Mouse (Mus musculus) limb, embryonic 13.5 days (tissue): ENCODE results near the gene Ece1. TPM values are rescaled to one million over a fixed set of nuclear protein-coding genes. Genes with fewer than 3 reads are reported as not detected.
A peak's percentile ranks its signal among the peaks of the same experiment; 100 is the strongest.

Source experiments
- ATAC-seq: fragments of 200-750 bp; cut with Nextera tagmentation; 2 replicates; pipeline ENCODE4 v1.8.0; 2017; ENCODE audit warnings: low read depth, moderate number of reproducible peaks, moderate TSS enrichment; ENCODE audit not compliant: low FRiP score
- H3K27ac ChIP-seq: fragments of 300-500 bp; sonication (generic); 2 replicates; pipeline ENCODE4 v1.5.1; 2015; ENCODE audit warnings: inconsistent platforms, mild to moderate bottlenecking, moderate library complexity
- H3K27me3 ChIP-seq: fragments of 300-500 bp; sonication (generic); 2 replicates; pipeline ENCODE4 v1.6.1; 2015; ENCODE audit warnings: mild to moderate bottlenecking, inconsistent platforms
- H3K36me3 ChIP-seq: fragments of 300-500 bp; sonication (generic); 2 replicates; pipeline ENCODE4 v1.6.1; 2015; ENCODE audit warnings: inconsistent platforms, mild to moderate bottlenecking, moderate library complexity
- H3K4me1 ChIP-seq: fragments of 300-500 bp; sonication (generic); 2 replicates; pipeline ENCODE4 v1.6.1; 2015; ENCODE audit warnings: inconsistent platforms
- H3K4me2 ChIP-seq: fragments of 300-500 bp; sonication (generic); replicated peaks from 2 replicates; pipeline ENCODE4 v1.6.1; 2015; ENCODE audit warnings: inconsistent platforms, mild to moderate bottlenecking, moderate library complexity
- H3K4me3 ChIP-seq: fragments of 300-500 bp; sonication (generic); 2 replicates; pipeline ENCODE4 v1.5.1; 2015; ENCODE audit warnings: moderate library complexity, mild to moderate bottlenecking, inconsistent platforms
- H3K9ac ChIP-seq: fragments of 300-500 bp; sonication (generic); 2 replicates; pipeline ENCODE4 v1.6.1; 2015; ENCODE audit warnings: mild to moderate bottlenecking, inconsistent platforms
- H3K9me3 ChIP-seq: fragments of 300-500 bp; sonication (generic); 2 replicates; pipeline ENCODE4 v1.6.1; 2016; ENCODE audit warnings: inconsistent platforms
- WGBS: fragments of 180-500 bp; shearing (Covaris S2); methylation state at CpG from one replicate; pipeline ENCODE4 v1.1.7; 2015; 5-methylcytosine and 5-hydroxymethylcytosine counted together
- polyA plus RNA-seq: library from polyadenylated mRNA; unstranded; fragments of >200 nt; fragmentation: Nextera tagmentation; extraction: Ambion mirVana; gene quantifications from 2 replicates; pipeline ENCODE4 v1.2.1, GENCODE M21; 2015

The Ece1 gene
- polyA plus RNA-seq, 1 experiment from 2014 or later, result 29.2 TPM

DNA sequence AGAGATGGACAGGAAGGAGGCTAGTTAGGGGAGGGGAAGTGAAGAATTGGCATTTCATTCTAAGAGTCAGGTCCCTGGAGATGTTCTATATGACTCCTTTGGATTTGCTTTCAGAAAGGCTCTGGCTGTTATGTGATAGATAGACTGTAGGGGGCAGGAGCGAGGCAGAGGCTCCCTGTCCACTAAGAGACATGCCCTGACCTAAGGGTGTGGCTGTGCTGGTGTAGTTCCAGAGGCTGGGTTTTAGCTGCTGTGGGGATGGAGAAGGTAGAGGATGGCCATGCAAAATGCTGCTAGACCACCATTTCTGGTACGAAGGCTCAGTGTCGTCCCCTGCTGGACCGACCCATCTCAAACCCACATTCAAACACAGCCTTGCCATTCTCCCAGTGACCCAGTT lies 8.9 kb downstream of the Ece1 start:
- 91% methylated on average over 4 of the region's 4 CpGs for WGBS
- Histone ChIP-seq H3K27me3 (no peaks in the 10 kb centered on the region), H3K4me2 (no peak overlapping the region), H3K4me1 (peaks cover 66% of the 10 kb centered on the region), H3K36me3 (no peaks in the 10 kb centered on the region), H3K9me3 (no peaks in the 10 kb centered on the region), H3K4me3 (no peak overlapping the region), H3K27ac (no peak overlapping the region), H3K9ac (no peak overlapping the region)
- no peak for ATAC-seq

DNA sequence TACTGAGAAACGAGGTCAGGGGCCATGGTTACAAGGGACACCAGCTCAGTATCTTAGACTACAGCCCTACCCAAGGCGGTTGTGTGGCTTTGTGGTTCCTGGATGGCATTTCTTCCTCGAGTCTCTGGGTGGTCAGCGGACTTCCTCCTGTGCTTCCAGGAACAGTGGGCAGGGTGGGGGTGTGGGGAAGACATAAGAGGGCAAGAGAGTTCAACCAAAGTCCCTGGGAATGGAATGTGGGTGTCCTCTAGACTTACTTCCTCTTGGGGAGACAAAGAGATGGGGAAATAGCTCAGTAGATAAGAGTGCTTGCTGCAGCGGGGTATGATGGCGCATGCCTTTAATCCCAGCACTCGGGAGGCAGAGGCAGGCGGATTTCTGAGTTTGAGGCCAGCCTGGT lies 9.4 kb downstream of the Ece1 start:
- Histone ChIP-seq H3K4me2 (no peak overlapping the region), H3K9me3 (no peaks in the 10 kb centered on the region), H3K9ac (no peak overlapping the region), H3K4me3 (no peak overlapping the region), H3K4me1 (peaks cover 66% of the 10 kb centered on the region), H3K27ac (no peak overlapping the region), H3K36me3 (no peaks in the 10 kb centered on the region), H3K27me3 (no peaks in the 10 kb centered on the region)
- WGBS, result 91% methylated on average over 8 of the region's 8 CpGs
- ATAC-seq, result no peak

DNA sequence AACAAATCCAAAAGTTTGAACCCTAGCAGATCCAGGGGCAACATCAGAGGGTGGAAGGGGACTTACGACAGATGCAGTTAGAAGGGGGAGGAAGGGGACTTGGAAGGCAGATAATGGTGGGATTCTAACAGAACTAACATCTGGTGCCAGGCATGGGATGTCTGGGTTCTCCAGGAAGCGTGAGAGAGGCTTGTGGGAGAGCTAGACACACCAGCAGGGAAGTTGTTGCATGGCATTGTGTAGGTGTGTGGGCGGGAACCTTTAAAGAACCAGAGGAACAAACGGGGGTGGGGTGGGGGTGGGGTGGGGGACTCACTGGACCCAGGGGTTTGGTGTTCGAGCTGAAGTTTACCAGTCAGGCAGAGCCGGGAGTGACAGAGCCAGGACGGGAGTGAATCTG lies 12.3 kb downstream of the Ece1 start:
- Histone ChIP-seq H3K4me1 (peaks cover 62% of the 10 kb centered on the region), H3K9me3 (no peaks in the 10 kb centered on the region), H3K9ac (no peak overlapping the region), H3K27me3 (no peaks in the 10 kb centered on the region), H3K4me2 (no peak overlapping the region), H3K4me3 (no peak overlapping the region), H3K36me3 (no peaks in the 10 kb centered on the region), H3K27ac (no peak overlapping the region)
- ATAC-seq, result no peak
- WGBS, result 11% methylated on average over 7 of the region's 7 CpGs

DNA sequence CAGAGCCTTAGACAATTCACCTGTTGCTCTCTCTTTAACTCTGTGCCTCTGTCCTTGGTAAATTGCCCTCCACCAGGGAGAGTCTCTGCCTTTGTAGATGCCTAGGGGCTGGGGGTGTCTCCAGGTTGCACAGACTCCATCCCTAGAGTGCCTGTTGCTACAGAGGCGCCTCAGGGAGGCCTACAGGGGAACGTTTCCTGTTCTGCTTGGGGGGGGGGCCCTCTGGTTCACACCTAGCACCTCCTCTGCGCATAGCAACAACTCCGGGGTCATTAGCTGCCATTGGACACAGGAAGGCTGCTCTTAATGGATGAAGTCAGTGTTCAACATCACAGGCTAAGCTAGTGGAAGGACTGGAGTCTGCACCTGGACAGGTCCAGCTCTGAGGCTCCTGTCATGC lies 12.8 kb downstream of the Ece1 start:
- H3K9ac ChIP-seq, result no peak overlapping the region
- no peak overlapping the region for H3K4me3 ChIP-seq
- 13% methylated on average over 4 of the region's 4 CpGs for WGBS
- peaks cover 59% of the 10 kb centered on the region for H3K4me1 ChIP-seq
- no peak overlapping the region; the same call in 1 of the 2 replicates for H3K27ac ChIP-seq
- no peaks in the 10 kb centered on the region for H3K36me3 ChIP-seq
- no peak for ATAC-seq
- no peaks in the 10 kb centered on the region for H3K27me3 ChIP-seq
- no peak overlapping the region for H3K4me2 ChIP-seq
- H3K9me3 ChIP-seq, result no peaks in the 10 kb centered on the region

DNA sequence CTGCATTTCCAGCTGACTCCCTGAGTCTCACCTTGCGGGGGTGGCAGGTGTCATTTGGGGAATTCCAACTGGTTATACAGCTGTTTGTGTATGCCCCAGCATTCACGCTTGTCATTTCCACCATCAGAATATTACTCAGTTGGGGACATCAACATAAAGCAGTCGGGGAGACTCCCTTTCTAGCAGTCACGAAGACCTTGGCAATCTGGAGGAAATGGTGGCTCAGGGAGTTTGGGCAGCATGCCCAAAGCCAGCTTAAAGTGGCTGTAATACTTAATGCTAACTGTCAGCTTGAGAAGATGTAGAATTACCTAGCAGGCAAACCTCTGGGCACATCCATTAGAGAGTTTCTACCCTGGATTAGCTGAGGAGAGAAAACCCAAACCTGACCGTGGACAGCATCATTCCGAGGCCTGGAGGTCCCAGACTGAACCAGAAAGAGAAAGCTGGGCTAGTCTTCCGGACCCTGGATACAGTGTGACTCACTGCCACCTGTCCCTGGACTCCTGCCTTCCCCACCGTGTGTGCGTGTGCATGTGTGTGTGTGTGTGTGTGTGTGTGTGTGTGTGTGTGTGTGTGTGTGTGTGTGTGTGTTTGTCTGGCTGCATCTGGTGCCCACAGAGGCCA lies 13.5 kb downstream of the Ece1 start:
- Histone ChIP-seq H3K9me3 (no peaks in the 10 kb centered on the region), H3K4me1 (peaks cover 60% of the 10 kb centered on the region), H3K4me2 (no peak overlapping the region), H3K9ac (no peak overlapping the region), H3K27me3 (no peaks in the 10 kb centered on the region), H3K36me3 (no peaks in the 10 kb centered on the region), H3K27ac (no peak overlapping the region), H3K4me3 (no peak overlapping the region)
- no peak for ATAC-seq
- WGBS, result 65% methylated on average over 9 of the region's 9 CpGs

DNA sequence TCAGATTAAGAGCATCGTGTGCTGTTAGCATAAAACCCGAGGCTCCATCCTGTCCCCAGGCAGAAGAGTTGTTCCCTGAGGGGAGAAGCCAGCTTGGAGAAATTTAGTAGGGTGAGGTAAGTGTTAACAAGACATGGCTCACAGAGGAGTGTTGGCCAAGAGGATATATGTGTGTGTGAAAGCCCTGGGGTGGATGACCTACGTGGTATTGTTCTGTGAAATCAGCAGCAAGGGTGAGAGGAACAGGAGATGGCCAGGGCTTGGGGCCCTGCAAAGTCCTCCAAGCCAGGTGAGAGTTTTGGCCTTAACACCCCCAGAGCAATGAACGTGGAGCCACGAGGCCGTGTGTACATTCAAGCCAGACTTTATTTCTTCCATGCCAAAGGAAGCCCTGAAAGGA lies 14.8 kb downstream of the Ece1 start:
- Histone ChIP-seq H3K4me3 (no peak overlapping the region), H3K4me2 (0 out of 2 replicates have a peak overlapping the region, but pooled peaks have one; percentile 7), H3K27ac (peak overlapping the region; percentile 63), H3K9me3 (no peaks in the 10 kb centered on the region), H3K4me1 (peaks cover 63% of the 10 kb centered on the region), H3K27me3 (no peaks in the 10 kb centered on the region), H3K36me3 (peaks cover under 1% of the 10 kb centered on the region; the same call in 1 of the 2 replicates), H3K9ac (peak overlapping the region; percentile 31; the same call in 1 of the 2 replicates)
- 23% methylated on average over 6 of the region's 6 CpGs for WGBS
- ATAC-seq, result no peak

DNA sequence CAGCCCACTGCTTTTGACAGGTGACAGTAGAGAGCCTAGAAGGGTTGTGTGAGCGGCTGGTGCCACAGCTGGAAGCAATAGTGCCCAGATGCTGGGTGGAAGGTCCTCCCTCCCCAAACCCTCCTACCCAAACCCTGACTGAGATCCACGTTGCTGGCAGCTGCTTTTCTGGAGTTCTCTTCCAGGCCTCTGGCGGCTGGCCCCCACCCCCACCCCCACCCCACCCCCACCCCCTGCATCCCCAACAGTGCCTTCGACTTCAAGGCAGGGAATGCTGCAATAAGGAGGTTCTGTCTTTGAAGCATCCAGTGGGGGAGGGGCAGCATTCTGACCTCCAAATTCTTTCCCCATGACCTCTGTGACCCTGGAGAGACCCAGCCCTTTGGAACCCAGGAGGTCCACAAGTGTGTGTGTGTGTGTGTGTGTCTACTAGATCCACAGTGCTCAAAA lies 15.4 kb downstream of the Ece1 start:
- H3K4me1 ChIP-seq, result peaks cover 65% of the 10 kb centered on the region
- no peak overlapping the region for H3K4me3 ChIP-seq
- peak overlapping the region; percentile 31; the same call in 1 of the 2 replicates for H3K9ac ChIP-seq
- H3K4me2 ChIP-seq, result 0 out of 2 replicates have a peak overlapping the region, but pooled peaks have one; percentile 7
- peak; percentile 30; the same call in 1 of the 2 replicates for ATAC-seq
- peaks cover 3% of the 10 kb centered on the region; the same call in 1 of the 2 replicates for H3K36me3 ChIP-seq
- H3K27ac ChIP-seq, result peak overlapping the region; percentile 12
- no peaks in the 10 kb centered on the region for H3K9me3 ChIP-seq
- 6% methylated on average over 4 of the region's 4 CpGs for WGBS
- H3K27me3 ChIP-seq, result no peaks in the 10 kb centered on the region

DNA sequence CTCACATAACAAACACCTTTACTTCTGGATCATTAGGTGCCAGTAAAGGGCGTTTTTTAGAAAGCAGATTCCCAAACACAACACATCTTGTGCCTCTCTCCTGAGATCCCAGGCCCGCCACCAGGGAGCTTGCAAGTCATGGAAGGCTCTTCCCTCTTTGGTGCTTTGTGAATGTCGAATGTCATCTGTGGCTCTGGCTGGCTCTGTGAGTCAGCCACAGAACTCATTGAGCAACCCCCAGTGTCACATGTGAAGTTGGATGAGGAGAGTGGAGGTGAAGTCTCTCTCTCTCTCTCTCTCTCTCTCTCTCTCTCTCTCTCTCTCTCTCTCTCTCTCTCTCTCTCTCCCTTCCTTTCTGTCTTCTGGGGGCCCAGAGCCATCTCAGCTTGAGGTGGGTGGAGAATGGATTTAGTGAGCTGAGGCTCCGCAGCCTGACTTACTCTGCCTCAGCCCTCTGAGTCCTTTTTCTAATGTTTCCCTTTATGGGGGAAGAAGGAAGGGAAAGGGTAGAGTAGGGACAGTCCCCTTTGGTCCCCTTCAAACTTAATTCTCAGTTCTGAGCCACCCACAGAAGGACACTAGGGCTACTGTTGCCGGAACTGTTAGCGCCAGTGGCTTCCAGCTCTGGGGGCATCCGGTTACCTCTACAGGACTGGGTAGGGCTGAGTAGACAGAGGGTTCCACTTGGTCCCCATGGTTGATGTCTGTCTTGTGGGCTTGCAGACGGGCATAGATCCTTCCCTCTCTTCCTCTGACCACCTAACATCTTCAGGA lies 17.5 kb downstream of the Ece1 start:
- no peak for ATAC-seq
- H3K9ac ChIP-seq, result no peak overlapping the region
- H3K27me3 ChIP-seq, result no peaks in the 10 kb centered on the region
- no peak overlapping the region for H3K4me2 ChIP-seq
- WGBS, result 78% methylated on average over 8 of the region's 8 CpGs
- peaks cover 3% of the 10 kb centered on the region; the same call in 1 of the 2 replicates for H3K36me3 ChIP-seq
- no peaks in the 10 kb centered on the region for H3K9me3 ChIP-seq
- peaks cover 64% of the 10 kb centered on the region for H3K4me1 ChIP-seq
- H3K4me3 ChIP-seq, result no peak overlapping the region
- peak overlapping the region; percentile 45; the same call in 1 of the 2 replicates for H3K27ac ChIP-seq

DNA sequence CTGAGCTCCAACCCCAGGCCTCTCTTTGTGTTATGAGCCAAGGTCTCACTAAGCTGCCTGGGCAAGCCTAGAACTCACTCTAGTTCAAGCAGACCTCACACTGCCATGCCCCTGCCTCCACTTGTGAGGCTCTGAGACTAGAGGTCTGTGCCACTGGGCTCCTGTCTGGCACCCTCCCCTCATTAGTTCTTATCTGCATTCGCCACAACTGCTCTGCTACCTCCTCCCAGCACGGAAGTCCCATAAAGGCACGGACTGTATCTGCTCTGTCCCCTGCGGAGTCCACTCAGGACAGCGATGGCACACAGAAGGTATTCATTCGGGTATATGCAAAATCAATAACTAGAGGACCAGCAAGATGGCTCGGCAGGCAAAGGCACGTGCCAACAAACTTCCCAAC lies 19.4 kb downstream of the Ece1 start:
- Histone ChIP-seq H3K9me3 (no peaks in the 10 kb centered on the region), H3K4me3 (no peak overlapping the region), H3K4me2 (no peak overlapping the region), H3K36me3 (peaks cover 3% of the 10 kb centered on the region; the same call in 1 of the 2 replicates), H3K4me1 (peaks cover 46% of the 10 kb centered on the region), H3K27ac (no peak overlapping the region), H3K9ac (no peak overlapping the region), H3K27me3 (no peaks in the 10 kb centered on the region)
- ATAC-seq, result no peak
- 84% methylated on average over 8 of the region's 8 CpGs for WGBS

DNA sequence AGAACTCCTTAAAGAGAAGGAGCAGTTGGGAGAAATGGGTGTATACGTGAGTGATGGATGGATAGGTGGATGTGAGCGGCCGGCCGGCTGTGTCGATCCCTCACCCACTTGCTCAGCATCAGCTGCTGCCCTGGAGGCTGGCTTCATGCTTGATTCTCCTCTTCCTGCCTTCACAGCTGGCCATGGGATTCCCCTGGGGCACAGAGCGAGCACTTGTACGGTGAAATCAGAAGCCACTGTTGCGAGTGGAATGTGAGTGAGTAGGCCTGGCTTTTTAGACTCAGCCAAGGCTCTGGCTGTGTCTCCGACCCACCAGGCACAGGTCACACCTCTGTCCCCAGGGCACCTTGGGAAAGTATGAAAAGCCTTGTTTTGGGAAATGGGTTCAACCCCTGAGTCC lies 20.6 kb downstream of the Ece1 start:
- H3K9ac ChIP-seq, result peak overlapping the region; percentile 48; the same call in 1 of the 2 replicates
- 0 out of 2 replicates have a peak overlapping the region, but pooled peaks have one; percentile 1 for H3K4me2 ChIP-seq
- no peaks in the 10 kb centered on the region for H3K27me3 ChIP-seq
- peak overlapping the region; percentile 82 for H3K27ac ChIP-seq
- no peak overlapping the region for H3K4me3 ChIP-seq
- peaks cover 34% of the 10 kb centered on the region for H3K4me1 ChIP-seq
- H3K36me3 ChIP-seq, result peaks cover 3% of the 10 kb centered on the region; the same call in 1 of the 2 replicates
- H3K9me3 ChIP-seq, result no peaks in the 10 kb centered on the region
- WGBS, result 42% methylated on average over 9 of the region's 9 CpGs
- ATAC-seq, result peak; percentile 12; the same call in 1 of the 2 replicates

DNA sequence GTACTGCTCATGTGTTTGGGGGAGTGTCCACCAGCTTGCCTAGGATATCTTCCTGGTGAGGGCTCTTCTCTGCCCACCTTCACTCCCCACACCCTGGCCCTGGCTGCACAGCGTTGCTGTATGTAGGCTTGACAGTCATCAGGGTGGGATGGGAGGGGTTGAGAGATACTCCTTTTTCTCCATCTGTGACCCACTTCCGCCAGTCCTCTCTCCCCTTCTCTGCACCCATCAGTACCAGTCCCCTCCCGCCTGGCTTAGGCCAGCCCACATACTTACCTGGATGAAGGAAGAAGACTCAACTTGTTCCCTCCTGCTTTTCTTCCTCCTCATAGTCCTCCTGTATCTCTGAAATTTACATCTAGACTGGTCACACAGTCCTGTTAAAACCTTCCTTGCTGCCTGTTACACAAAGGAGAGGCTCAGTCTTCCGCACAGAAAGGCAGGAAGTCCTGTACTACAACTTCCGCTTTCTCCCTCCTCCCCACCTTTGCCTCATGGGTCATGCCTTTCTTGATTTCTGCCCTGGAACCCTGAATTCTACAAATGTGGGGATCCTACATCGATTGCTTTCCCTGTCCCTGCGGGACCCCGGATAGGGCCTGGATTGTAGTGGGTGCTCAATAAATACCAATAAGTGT lies 21.6 kb downstream of the Ece1 start:
- WGBS, result 84% methylated on average over 8 of the region's 8 CpGs
- Histone ChIP-seq H3K4me1 (peaks cover 25% of the 10 kb centered on the region), H3K9ac (peak overlapping the region; percentile 48; the same call in 1 of the 2 replicates), H3K36me3 (peaks cover 3% of the 10 kb centered on the region; the same call in 1 of the 2 replicates), H3K27ac (peak overlapping the region; percentile 82), H3K27me3 (no peaks in the 10 kb centered on the region), H3K4me3 (no peak overlapping the region), H3K4me2 (no peak overlapping the region), H3K9me3 (no peaks in the 10 kb centered on the region)
- peak; percentile 42; the same call in 1 of the 2 replicates for ATAC-seq
